Mouse (Mus musculus) bone marrow, adult 2 months (tissue): ENCODE measurements at regions not wholly inside any gene's neighbourhood (a gene's known extent, or its start where the extent isn't known, plus 50 kb on each side); places are given as distances from the start of the nearest gene placed in this dataset.

Source experiments
- H3K27ac ChIP-seq: fragments of 200-500 bp; 2 replicates; pipeline ENCODE4 v1.5.1; 2012; ENCODE audit warnings: low read depth, mild to moderate bottlenecking, control low read depth, inconsistent platforms, low read length; ENCODE audit not compliant: control insufficient read depth, poor library complexity, insufficient read depth
- H3K4me1 ChIP-seq: fragments of 200-500 bp; 2 replicates; pipeline ENCODE4 v1.6.1; 2011; ENCODE audit warnings: low read length; ENCODE audit not compliant: control insufficient read depth, insufficient read depth
- H3K4me3 ChIP-seq: fragments of 200-500 bp; replicated peaks from 2 replicates; pipeline ENCODE3; 2011; ENCODE audit warnings: mild to moderate bottlenecking, low read depth, low read length, control low read depth; ENCODE audit not compliant: control insufficient read depth
- CTCF ChIP-seq: fragments of 200-500 bp; IDR thresholded peaks from 2 replicates; pipeline ENCODE4 v1.5.1; 2011; ENCODE audit warnings: low read length, control low read depth; ENCODE audit not compliant: control insufficient read depth, insufficient read depth
- POLR2A ChIP-seq: fragments of 200-500 bp; IDR thresholded peaks from 2 replicates; pipeline ENCODE4 v1.6.1; 2011; ENCODE audit warnings: low read depth, mild to moderate bottlenecking, control low read depth, low read length, borderline replicate concordance; ENCODE audit not compliant: control insufficient read depth
- WGBS: fragments of 180-500 bp; shearing (Covaris S2); methylation state at CpG from one replicate; pipeline ENCODE4 v1.1.7; 2018; 5-methylcytosine and 5-hydroxymethylcytosine counted together

- TF ChIP-seq CTCF (no peak), POLR2A (no peak)
Observed at GRCm38 (mm10) chr10:119395048-119395447, 58.6 kb upstream of the Grip1 start.

GRCm38 (mm10) chr10:119387924-119388323, 65.7 kb upstream of the Grip1 start:
- no peak overlapping the region for H3K4me3 ChIP-seq
- H3K27ac ChIP-seq, result no peak overlapping the region
- 81% methylated on average over 3 of the region's 3 CpGs for WGBS
- no peaks in the 10 kb centered on the region for H3K4me1 ChIP-seq
- TF ChIP-seq CTCF (no peak), POLR2A (no peak)

More at GRCm38 (mm10) chr10:119395048-119395447, 58.6 kb upstream of the Grip1 start:
- H3K4me1 ChIP-seq, result no peaks in the 10 kb centered on the region
- no peak overlapping the region for H3K4me3 ChIP-seq
- no peak overlapping the region for H3K27ac ChIP-seq
- WGBS, result 72% methylated on average over 5 of the region's 5 CpGs

- Histone ChIP-seq H3K4me1 (no peaks in the 10 kb centered on the region), H3K27ac (no peak overlapping the region), H3K4me3 (no peak overlapping the region)
- 35% methylated on average over 11 of the region's 11 CpGs for WGBS
- TF ChIP-seq CTCF, result no peak
Observed at GRCm38 (mm10) chr10:119382257-119382656, 71.4 kb upstream of the Grip1 start.

GRCm38 (mm10) chr10:119368566-119368965, 85.1 kb upstream of the Grip1 start:
- H3K4me1 ChIP-seq, result no peaks in the 10 kb centered on the region
- TF ChIP-seq CTCF (no peak), POLR2A (no peak)
- no peak overlapping the region for H3K27ac ChIP-seq
- no peak overlapping the region for H3K4me3 ChIP-seq
- 61% methylated on average over 5 of the region's 5 CpGs for WGBS

DNA sequence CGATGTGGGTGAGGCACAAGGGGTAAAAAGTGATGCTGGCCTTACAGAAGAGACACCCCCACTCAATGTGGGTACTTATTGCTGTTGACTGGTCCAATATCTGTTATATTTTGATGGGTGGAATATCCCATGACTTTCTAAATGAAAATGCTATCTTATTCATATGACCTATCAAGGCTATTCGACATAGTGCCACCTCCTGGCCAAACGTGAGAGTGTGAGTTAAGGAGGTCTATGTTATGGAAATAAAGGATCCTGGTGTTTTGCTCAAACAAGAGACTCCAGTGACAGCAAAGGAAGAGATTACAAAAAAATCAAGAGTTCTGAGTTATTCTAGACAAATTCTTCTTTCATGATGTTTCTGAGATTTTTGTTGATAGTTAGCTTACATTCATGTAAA, 90.0 kb upstream of the Grip1 start:
- TF ChIP-seq POLR2A (no peak), CTCF (no peak)
- 28% methylated on average over 3 of the region's 3 CpGs for WGBS

DNA sequence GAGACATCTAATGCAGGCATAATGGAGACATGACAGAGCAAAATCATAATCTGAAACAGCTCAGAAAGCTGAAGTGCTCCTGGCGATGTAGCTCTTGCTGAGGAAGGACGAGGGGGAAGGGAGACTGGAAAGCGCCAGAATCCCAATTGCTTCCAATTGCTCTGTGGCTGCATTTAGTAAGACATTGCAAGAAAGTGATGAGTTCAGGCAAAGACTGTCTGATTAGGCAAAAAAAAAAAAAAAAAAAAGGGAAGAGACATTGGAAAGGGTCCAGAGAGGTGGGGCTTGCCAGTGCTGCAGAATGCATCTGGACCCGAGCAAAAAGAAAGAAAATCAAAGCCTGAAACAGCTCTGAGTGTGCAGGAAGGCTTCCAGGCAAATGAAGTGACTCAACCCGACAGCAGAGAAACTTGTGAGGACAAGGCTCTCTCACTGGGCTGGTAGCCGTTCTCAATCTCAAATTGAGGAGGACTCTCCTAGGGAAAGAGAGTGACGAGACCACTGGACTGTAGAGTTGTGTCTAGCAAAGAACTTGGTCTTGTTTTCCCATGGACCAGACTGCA, 94.8 kb upstream of the Grip1 start:
- WGBS, result 53% methylated on average over 7 of the region's 7 CpGs
- Histone ChIP-seq H3K4me3 (no peak overlapping the region), H3K27ac (no peak overlapping the region), H3K4me1 (no peaks in the 10 kb centered on the region)
- TF ChIP-seq POLR2A, result no peak
- TF ChIP-seq CTCF, result no peak

More for the DNA sequence above, 90.0 kb upstream of the Grip1 start:
- Histone ChIP-seq H3K4me3 (no peak overlapping the region), H3K4me1 (no peaks in the 10 kb centered on the region), H3K27ac (no peak overlapping the region)

DNA sequence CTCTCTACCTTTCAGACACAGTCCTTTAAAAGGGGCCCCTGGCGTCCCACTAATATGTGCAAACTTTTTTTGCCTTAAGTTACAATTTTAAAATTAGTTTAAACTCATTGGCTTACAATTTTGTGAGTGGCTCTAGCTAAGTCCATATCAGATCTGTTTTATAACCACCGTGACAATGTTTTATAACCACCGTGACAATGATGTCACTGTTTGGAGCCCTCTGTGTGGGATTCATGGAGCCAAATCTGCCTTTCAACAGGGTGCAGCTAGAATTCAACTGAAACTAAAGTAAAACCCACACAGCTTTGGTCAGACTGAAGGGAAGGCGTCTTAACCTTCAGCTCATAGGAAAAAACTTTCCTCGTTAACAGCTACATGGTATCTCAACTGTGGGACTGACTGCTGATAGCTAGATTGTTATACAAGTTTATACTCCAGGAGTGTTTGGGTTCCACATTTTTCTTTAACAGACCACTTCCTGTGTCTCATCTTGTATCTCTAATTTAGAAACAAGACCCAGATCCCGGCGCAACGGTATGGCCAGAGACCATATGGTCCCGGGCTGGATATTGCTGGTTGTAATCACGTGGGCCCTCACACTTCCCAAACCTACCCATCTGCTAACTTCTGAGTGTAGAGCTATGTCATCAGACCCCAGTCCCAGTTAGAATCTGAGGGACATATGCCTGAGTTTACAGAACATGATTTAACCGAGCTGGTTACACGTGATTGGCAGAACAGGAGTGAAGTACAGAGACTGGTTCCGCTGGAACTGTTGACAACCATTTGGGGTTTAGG, 102.7 kb upstream of the Cand1 start:
- Histone ChIP-seq H3K4me1 (no peaks in the 10 kb centered on the region), H3K4me3 (no peak overlapping the region), H3K27ac (no peak overlapping the region)
- TF ChIP-seq POLR2A (no peak), CTCF (no peak)
- 83% methylated on average over 13 of the region's 13 CpGs for WGBS

- WGBS, result 63% methylated on average over 8 of the region's 8 CpGs
- H3K4me3 ChIP-seq, result no peak overlapping the region
- TF ChIP-seq POLR2A (no peak), CTCF (no peak)
- H3K4me1 ChIP-seq, result no peaks in the 10 kb centered on the region
- H3K27ac ChIP-seq, result no peak overlapping the region
Observed at GRCm38 (mm10) chr10:119340323-119340722, 100.5 kb upstream of the Cand1 start.

DNA sequence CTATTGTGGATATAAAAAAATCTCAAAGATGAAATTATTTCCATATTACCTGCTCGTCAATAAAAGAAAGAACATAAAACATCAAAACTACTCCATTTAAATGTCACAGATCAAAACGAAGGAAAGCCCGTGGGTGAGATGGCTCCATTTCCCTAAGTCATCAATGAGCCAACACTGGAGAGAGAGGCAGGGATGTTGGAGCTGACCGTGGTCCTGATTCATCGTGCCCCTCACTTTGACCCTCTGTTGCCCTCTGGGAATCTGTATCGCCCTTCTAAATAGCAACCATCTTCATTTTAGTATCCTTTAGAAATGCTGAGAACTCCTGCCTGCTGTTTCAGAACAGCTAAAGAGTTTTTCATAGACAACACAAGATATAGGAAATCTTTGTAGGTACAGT, 87.1 kb upstream of the Cand1 start:
- Histone ChIP-seq H3K27ac (no peak overlapping the region), H3K4me1 (no peaks in the 10 kb centered on the region), H3K4me3 (no peak overlapping the region)
- WGBS, result 29% methylated on average over 6 of the region's 6 CpGs
- no peak for TF ChIP-seq POLR2A
- no peak for TF ChIP-seq CTCF
